Mouse (Mus musculus): ENCODE data around the gene BB287469.
"Not testable (repeated sequence)": the region's sequence is repeated elsewhere in the genome, so short reads cannot be mapped to it uniquely, and the experiment has no call there.

BB287469 gene

DNA sequence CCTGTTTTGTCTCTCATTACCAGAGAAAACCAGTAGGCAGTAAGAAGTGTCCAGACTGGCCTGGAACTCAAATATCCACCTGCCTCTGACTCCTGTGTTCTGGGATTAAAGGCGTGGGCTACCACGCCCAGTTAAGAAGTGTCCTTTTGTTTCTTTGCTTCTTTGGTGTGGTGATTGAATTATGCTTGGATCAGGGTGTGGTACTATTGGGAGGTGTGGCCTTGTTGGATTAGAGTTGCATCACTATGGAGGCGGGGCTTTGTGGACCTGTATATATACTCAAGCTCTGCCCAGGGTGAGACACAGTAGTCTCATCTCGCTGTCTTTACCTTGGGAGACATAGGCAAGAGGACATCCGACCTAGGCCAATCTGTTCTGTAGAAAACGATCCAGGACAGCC is at the start of gene BB287469:
Gene BB287469, plus strand, starts transcription at position 301 of the 400 bp plus-strand sequence.
- in situ Hi-C loops (cut with MseI, MboI) = not testable (repeated sequence)

DNA sequence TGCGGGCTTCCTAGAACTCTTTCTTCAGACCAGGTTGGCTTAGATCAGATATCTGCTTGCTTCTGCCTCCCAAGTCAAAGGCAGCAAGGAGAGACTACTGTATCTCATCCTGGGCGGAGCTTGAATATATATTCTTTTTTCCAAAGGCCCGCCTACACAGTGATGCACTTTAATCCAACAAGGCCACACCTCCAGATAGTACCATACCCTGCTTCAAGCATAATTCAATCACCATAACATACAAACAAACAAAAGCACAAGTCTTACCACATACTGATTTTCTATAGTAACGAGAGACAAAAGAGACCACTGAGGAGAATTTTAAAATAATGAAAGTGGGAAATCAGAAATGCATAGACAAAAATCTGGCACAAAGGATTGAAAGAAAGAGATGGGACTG is 40.7 kb upstream of the BB287469 start, which contains the start of gene Gm21319:
Gene Gm21319, minus strand, starts transcription at position 101 of the 400 bp plus-strand sequence.
- in situ Hi-C loops (cut with MseI, MboI) = not testable (repeated sequence)

DNA sequence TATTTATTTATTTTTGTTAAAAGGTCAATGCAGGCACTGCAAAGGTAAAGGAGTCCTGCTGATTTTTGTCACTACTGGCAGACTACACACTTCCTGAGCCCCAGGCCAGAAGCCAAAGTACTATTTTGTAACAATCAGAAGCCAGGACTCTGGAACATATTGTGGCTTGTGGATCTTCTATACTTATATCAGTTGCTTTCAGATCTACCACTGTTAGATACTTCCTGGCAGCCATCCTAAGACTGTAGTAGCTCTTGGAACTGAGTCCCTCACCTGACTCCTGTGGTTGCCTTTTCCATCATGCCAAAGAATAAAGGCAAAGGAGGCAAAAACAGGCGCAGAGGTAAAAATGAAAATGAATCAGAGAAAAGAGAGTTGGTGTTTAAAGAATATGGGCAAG is 21.2 kb upstream of the BB287469 start, which contains the start of gene Gm21936:
Gene Gm21936, plus strand, starts transcription at position 301 of the 400 bp plus-strand sequence.
- in situ Hi-C loops (cut with MseI, MboI) = not testable (repeated sequence)

DNA sequence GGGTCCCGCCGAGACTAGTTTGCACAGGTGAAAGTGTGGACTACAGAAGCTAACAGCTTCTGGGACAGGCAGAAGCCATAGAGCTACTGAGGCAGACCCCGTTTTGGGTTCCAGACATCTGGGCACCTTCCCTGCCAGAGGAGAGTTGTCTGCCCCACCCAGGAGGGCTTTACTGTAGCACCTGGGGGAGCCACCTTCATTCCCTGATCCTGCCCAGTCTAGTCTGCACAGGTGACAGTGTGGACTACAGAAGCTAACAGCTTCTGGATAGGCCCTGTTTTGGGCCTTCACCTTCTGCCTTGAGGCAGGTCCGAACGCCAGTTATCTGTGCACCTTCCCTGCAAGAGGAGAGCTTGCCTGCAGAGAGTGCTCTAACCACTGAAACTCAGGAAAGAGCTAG is 18.4 kb upstream of the BB287469 start:
- in situ Hi-C loops (cut with MseI, MboI) = not testable (repeated sequence)

DNA sequence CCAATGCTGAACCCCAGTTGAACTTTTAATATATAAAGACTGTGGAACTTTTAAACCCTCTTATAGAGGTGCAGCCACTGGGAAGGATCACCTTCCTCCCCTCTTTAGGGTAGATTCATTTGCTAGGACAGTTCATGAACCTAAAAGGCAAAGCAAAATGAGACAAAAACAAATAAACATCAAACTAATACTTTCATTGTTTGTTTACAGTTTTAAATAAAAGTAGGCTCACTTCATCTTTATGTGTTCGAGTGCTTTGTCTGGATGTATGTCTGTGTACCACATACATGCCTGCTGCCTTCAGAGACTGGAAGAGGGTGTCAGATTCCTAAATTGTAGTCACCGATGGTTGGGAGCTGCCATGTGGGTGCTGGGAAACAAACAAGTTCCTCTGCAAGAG is 25.9 kb downstream of the BB287469 start, which contains the start of gene Gm2001:
Gene Gm2001, minus strand, starts transcription at position 101 of the 400 bp plus-strand sequence.
- in situ Hi-C loops (cut with MseI, MboI) = not testable (repeated sequence)

DNA sequence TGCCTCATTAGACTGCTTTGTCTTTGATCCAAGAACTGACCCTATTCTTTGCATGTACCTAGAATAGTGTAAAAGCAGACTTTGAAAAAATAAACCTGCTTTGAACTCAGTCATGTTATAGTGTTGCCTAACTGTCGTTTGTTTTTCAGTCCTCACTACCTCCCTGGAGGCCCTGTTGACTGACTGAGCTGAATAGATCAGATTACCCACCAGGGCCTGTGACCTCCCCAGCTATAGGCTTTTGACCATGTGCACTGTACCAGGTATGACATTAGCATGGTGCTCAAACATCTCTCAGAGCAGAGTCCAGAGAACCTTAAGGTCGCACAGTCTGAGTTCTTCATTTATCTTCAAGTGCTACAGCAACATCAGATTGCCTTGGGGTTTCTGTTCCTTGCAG is 34.3 kb downstream of the BB287469 start:
- in situ Hi-C loops (cut with MseI, MboI) = not testable (repeated sequence)

DNA sequence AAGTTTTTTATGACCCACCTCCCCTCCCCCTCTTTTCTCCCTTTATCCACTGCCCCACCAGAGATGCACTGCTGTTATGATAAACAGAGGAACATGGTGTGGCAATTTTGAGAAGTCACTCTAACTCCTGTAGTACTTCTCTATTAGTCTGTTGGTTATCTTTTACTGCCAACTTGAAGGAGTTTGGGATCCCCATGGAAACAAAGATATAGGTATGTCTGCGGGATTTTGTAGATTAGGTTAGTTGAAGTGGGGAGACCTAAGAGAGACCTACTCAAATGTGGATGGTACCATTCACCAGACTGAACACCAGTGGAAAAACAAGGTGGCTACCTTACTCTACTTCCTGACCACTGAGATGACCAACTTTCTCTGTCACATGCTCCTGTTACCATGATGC is 39.7 kb downstream of the BB287469 start:
- in situ Hi-C loops (cut with MseI, MboI) = not testable (repeated sequence)

DNA sequence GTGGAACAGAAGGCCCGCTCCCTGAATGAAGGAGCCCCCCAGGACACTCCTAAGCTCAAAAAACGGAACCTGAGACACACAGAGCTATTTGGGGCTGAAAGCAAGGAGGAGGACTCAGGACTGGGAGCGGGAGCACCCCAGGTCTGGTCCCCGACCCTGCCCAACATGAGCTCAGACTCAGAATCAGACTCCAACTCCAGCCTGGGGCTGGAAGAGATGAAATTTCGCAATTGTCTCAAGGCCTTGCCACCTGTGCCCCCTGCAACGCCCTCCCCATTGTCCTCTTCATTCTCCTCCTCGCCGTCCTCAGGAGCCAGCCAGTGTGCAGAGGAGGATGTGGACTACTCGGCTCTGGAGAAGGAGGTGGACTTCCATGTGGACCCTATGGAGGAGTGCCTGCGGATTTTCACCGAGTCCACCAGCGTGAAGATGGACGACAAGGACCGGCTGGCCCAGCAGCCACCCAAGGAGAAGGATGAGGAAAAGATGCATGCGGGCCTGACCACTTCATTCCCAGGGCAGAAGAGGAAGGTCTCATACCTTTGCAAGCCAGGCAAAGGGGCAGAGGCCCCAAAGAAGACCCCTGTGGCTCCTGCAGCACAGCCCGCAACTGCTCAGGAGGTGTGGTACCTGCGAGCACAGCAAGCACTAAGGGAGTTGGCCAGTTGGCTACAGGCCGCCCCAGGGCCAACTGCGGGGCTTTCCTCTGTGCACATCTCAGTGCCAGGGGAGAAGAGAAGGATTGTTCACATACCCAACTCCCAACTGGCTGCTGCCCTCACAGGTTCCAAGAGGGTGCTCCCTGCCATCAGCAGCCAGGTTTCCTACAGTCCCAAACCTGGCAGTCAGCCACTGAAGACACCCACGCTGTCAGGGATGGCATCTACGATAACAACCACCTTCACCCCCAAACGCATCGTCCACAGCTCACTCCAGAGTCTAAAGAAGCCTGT is 45.6 kb downstream of the BB287469 start:
- in situ Hi-C loops (cut with MseI, MboI) = not testable (repeated sequence)

DNA sequence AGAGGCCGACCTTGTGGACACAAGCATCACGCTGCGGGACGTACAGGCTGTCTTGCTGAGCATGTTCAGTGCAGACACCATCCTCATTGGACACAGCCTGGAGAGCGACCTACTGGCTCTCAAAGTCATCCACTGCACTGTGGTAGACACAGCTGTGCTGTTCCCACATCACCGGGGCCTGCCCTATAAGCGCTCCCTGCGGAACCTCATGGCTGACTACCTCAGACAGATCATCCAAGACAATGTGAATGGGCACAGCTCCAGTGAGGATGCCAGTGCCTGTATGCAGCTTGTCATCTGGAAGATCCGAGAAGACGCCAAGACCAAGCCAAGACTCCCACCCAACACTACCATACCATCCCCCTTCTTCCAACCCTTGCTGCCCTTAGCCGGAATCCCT is 47.3 kb downstream of the BB287469 start:
- in situ Hi-C loops (cut with MseI, MboI) = not testable (repeated sequence)

DNA sequence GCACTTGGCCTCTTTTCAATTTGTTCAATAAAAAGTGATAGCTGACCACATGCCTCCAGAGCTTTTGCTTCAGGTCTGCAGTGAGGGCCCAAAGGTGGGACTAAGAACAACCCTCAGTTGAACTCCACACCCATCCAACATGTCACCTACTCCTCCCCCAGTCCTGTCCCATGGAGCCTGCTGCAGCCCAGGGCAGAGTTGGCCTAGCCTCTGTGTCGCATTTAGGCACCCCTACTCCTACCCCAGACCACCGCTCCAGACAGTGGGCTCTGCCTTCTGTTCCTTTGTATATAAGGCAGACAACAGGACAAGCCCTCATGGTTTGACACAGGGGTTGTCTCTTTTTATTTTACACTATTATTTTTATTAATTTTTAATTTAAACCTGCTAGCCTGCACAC is 47.7 kb downstream of the BB287469 start:
- in situ Hi-C loops (cut with MseI, MboI) = not testable (repeated sequence)

All from mouse trophoblast stem cell (cell line).